Mouse (Mus musculus) hindbrain, embryonic 14.5 days (tissue): ENCODE data around the gene Adam3. TPM values are rescaled to one million over a fixed set of nuclear protein-coding genes. Genes with fewer than 3 reads are reported as not detected.

Experiments used
- ATAC-seq: fragments of 200-750 bp; cut with Nextera tagmentation; 2 replicates; pipeline ENCODE4 v1.8.0; 2017; ENCODE audit warnings: moderate number of reproducible peaks, mild to moderate bottlenecking, moderate TSS enrichment, moderate library complexity; ENCODE audit not compliant: low FRiP score
- DNase-seq: peaks from one replicate; pipeline ENCODE4 v3.0.0-alpha.2; 2015; ENCODE audit warnings: low spot score
- H3K27ac ChIP-seq: fragments of 300-500 bp; sonication (generic); 2 replicates; pipeline ENCODE4 v1.5.1; 2014; ENCODE audit warnings: mild to moderate bottlenecking, moderate library complexity
- H3K27me3 ChIP-seq: fragments of 300-500 bp; sonication (generic); 2 replicates; pipeline ENCODE4 v1.6.1; 2014; ENCODE audit warnings: mild to moderate bottlenecking, low read length, mixed read lengths; ENCODE audit not compliant: control insufficient read depth, insufficient read depth
- H3K36me3 ChIP-seq: fragments of 300-500 bp; sonication (generic); replicated peaks from 2 replicates; pipeline ENCODE4 v1.6.1; 2014; ENCODE audit not compliant: control insufficient read depth, insufficient read depth
- H3K4me1 ChIP-seq: fragments of 300-500 bp; sonication (generic); replicated peaks from 2 replicates; pipeline ENCODE4 v1.6.1; 2014; ENCODE audit warnings: antibody characterized with exemption, low read length, mixed read lengths; ENCODE audit not compliant: control insufficient read depth, insufficient read depth
- H3K4me2 ChIP-seq: fragments of 300-500 bp; sonication (generic); replicated peaks from 2 replicates; pipeline ENCODE4 v1.6.1; 2014; ENCODE audit warnings: mild to moderate bottlenecking, moderate library complexity
- H3K4me3 ChIP-seq: fragments of 300-500 bp; sonication (generic); replicated peaks from 2 replicates; pipeline ENCODE4 v1.5.1; 2014; ENCODE audit warnings: mild to moderate bottlenecking, low read length
- H3K9ac ChIP-seq: fragments of 300-500 bp; sonication (generic); 2 replicates; pipeline ENCODE4 v1.6.1; 2014
- H3K9me3 ChIP-seq: fragments of 300-500 bp; sonication (generic); 2 replicates; pipeline ENCODE4 v1.6.1; 2016; ENCODE audit warnings: low read length; ENCODE audit not compliant: control insufficient read depth
- WGBS: fragments of 180-500 bp; shearing (Covaris S2); extraction: QIAGEN DNeasy Blood & Tissue Kit; methylation state at CpG from one replicate; pipeline ENCODE4 v1.1.7; 2014; 5-methylcytosine and 5-hydroxymethylcytosine counted together
- polyA plus RNA-seq: library from polyadenylated mRNA; unstranded; fragments of >200 nt; fragmentation: Nextera tagmentation; extraction: Ambion mirVana; gene quantifications from 2 replicates; pipeline ENCODE4 v1.2.1, GENCODE M21; 2014

The Adam3 gene
- polyA plus RNA-seq, result not detected in 2 replicates

DNA sequence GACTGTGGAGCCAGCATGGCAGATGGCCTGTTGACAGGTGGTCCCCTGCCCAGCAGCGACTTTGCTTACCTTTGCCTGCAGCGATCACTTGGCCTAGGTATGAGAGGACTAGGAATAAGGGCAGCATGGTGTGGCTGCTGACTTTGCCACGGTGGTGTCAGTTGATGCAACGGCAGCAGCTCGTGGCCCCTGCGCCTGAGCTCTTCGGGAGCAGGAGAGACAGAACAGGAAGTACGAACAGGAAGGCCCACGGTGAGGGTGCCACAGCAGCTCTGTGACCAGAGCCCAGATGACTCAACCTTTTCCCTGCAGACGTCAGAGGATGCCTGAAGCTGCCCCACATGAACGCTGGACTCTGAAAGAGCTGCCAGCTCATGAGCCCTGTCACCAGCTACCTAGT lies at the start of gene Adam3:
Gene Adam3 (minus strand): TSS at position 223 of the 400 bp plus-strand sequence.
- no peak within 1 kb of the TSS for H3K27ac ChIP-seq
- H3K9ac ChIP-seq, result no peak within 1 kb of the TSS
- 62% methylated on average over 11 of the region's 11 CpGs for WGBS
- no peaks in the 10 kb centered on the region for H3K9me3 ChIP-seq
- no peaks in the 10 kb centered on the region for H3K4me1 ChIP-seq
- DNase-seq (no peak), ATAC-seq (no peak)
- H3K4me2 ChIP-seq, result no peak within 1 kb of the TSS
- no peak within 1 kb of the TSS for H3K4me3 ChIP-seq
- no peaks in the 10 kb centered on the region for H3K36me3 ChIP-seq
- H3K27me3 ChIP-seq, result no peaks in the 10 kb centered on the region

DNA sequence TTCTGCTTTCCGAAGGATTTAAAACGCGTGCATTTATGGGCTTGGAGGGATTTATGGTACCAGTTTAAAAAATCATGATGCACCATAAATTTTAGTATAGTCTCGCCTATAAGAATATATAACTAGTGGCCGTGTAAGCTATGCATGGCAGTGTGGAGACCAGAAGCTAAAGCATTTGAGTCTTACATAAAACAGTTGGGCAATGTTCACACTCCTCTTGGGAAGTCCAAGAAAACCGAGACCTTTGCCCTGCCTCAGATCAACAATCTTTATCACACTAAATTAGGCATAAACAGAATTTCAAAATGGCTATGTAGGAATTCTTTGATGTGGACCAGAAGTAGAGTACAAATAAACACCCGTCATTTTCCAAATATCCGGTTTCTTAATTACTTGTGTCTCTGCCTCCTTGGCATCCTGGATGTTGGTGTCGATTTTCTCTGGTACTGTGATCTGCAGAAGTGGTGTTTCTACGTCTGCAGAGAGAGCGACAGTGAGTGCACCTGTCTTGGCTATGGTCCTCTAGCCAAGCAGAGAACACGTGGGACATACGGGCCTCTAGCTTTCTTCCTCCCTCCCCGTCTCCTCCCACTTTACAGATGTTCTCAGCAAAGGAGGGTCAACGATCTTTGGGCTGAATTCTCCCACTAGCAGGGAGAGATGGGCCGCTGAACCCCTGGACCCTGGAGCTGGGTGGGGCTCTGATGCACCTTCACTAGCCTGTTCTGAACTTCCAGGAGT lies 596 bp downstream of the Adam3 start:
- H3K27me3 ChIP-seq, result no peaks in the 10 kb centered on the region
- no peaks in the 10 kb centered on the region for H3K9me3 ChIP-seq
- ATAC-seq, result no peak
- no peak overlapping the region for H3K4me2 ChIP-seq
- no peak overlapping the region for H3K9ac ChIP-seq
- H3K27ac ChIP-seq, result no peak overlapping the region
- no peaks in the 10 kb centered on the region for H3K4me1 ChIP-seq
- DNase-seq, result no peak
- H3K4me3 ChIP-seq, result no peak overlapping the region
- WGBS, result 77% methylated on average over 16 of the region's 16 CpGs
- no peaks in the 10 kb centered on the region for H3K36me3 ChIP-seq

Other genes with a start within 250 kb of the Adam3 start
- 0.38 and 0.58 TPM in 2 replicates for gene Adam5, start 98.5 kb upstream of the Adam3 start, polyA plus RNA-seq